Mouse (Mus musculus): ENCODE data around the gene Upk1a. TPM values are rescaled to one million over a fixed set of nuclear protein-coding genes. Genes with fewer than 3 reads are reported as not detected.
A peak's percentile ranks its signal among the peaks of the same experiment; 100 is the strongest.

Upk1a gene
- 7.9 and 13.0 TPM in 2 replicates for polyA plus RNA-seq (2015; fragmentation: Nextera tagmentation; extraction: Ambion mirVana)

DNA sequence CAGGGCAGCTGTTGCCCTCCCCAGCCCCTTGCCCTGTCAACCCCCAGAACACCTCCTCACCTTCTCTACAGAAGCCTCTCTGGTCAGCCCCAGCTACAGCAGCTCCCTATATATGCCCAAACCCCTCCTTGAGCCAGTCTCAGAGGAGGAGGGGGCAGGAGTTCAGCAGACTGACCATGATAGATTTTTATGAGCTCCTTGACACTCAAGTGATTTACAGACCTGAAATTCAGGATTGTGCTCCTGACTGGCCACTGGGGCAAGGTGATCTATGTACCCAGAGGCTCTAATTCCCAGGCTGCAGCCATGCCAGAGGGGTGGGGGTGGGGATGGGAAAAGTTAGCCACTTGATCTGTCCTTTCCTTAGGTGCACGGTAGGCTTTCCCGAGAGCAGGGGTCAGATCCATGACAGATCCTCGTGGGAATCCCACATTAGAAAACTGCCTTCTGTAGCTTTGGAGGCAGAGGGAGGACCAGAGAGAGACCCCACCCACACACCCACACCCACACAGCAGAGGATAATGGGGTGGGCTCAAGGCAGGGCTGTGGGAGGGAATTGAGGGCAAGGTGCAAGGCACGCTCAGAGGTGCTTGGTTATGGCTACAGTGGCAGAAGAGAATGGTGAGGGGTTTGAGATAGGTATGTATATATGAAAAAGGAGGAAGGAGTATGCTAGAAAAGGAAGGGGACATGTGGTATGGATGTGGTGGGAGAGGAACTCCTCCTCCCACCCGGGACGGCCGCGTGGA, at the start of gene Upk1a:
Gene Upk1a (minus strand): TSS at position 194 of the 749 bp plus-strand sequence.
- Histone ChIP-seq H3K36me3 (ENCODE audit: insufficient read depth, low read length) (peaks cover 25% of the 10 kb centered on the region), H3K27me3 (ENCODE audit: insufficient read depth, low read length) (no peaks in the 10 kb centered on the region), H3K27ac (ENCODE audit: low read length) (peak within 1 kb of the TSS; percentile 50; the same call in 1 of the 2 replicates), H3K4me1 (ENCODE audit: insufficient read depth, low read length) (peaks cover 12% of the 10 kb centered on the region), H3K9me3 (ENCODE audit: low read length) (no peaks in the 10 kb centered on the region), H3K4me3 (ENCODE audit: low read length) (no peak within 1 kb of the TSS), H3K9ac (replicated peaks; ENCODE audit: low read length) (no peak within 1 kb of the TSS; the same call in 1 of the 2 replicates), H3K4me2 (replicated peaks; ENCODE audit: low read depth, low read length) (0 out of 2 replicates have a peak within 1 kb of the TSS, but pooled peaks have one; percentile 12)
- 28% methylated on average over 8 of the region's 8 CpGs for WGBS
- peak; percentile 57 for ATAC-seq (ENCODE audit: low FRiP score, low TSS enrichment)

DNA sequence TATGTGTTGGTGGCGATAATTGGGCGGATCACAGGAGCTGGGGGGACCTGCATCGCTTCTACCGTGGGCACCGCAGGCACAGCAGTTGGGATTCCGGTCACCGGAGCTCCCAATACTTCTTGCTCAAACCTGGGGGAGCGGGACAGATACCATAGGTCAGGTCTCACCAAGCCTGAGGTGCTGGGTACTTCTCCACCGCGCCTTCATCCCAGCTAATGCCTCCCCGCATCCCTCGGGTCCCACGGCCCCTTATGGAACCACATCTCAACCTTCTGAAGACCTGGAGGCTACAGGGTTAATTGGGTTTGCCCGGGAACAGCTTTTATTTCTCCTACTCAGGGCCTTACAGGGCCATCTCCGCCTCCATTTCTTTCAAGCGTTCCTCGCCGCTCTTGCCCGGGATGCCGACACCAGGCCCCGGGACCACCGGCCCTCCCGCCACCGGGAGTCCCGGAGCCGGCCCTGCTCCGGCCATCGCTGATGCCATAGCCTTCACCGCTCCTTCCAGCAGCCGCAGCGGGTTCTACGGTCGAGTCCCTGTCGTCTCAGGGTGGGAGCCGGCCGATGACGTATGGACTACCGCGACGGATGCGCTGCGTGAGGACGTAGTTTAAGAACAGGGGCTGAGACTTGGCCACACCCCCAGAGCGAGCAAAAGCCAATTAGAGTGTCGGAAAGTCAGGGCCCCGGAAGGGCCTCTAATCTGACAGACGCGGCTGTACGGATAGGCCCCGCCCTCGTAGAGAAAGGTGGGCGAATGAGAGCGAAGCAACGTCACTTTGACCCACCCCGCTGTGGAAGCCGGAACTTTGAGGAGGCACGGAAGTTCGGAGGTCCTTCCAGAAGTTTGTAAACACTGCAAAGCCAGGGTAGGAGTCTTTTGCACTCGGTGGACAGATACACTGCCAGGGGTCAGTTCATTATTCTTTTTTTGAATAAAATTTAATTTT, 37.2 kb upstream of the Upk1a start, which contains the start of gene Rbm42:
Gene Rbm42 (minus strand): TSS at position 727 of the 950 bp plus-strand sequence.
- Histone ChIP-seq H3K4me3 (ENCODE audit: low read length) (peak within 1 kb of the TSS; percentile 100), H3K9ac (replicated peaks; ENCODE audit: low read length) (peak within 1 kb of the TSS; percentile 99), H3K9me3 (ENCODE audit: low read length) (no peaks in the 10 kb centered on the region), H3K4me2 (replicated peaks; ENCODE audit: low read depth, low read length) (peak within 1 kb of the TSS; percentile 98), H3K4me1 (ENCODE audit: insufficient read depth, low read length) (peaks cover 11% of the 10 kb centered on the region), H3K27me3 (ENCODE audit: insufficient read depth, low read length) (no peaks in the 10 kb centered on the region), H3K27ac (ENCODE audit: low read length) (peak within 1 kb of the TSS; percentile 63), H3K36me3 (ENCODE audit: insufficient read depth, low read length) (peaks cover 41% of the 10 kb centered on the region)
- 1% methylated on average over 59 of the region's 59 CpGs for WGBS
- peak; percentile 99 for ATAC-seq (ENCODE audit: low FRiP score, low TSS enrichment)

DNA sequence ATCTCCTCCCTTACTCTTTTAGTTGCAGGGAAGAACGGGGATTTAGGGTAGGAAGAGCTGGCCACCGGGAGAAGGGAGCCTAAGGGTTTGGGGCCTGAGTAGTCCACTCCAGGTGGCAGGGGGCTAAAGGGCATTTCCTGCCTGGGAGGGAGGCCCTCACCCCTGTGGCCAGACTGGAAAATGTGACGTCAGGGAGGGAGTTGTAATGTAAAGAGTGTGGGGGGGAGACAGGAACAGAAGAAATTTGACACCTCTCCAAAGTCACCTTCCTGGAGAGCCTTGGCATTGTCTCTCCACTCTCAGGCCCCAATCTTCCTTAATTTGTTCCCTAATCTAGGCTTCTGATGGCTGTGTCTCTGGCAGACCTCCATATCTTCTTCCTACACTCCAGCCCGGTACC, 26.4 kb upstream of the Upk1a start:
- no peak overlapping the region for H3K4me3 ChIP-seq (ENCODE audit: low read length)
- no peak for ATAC-seq (ENCODE audit: low FRiP score, low TSS enrichment)

DNA sequence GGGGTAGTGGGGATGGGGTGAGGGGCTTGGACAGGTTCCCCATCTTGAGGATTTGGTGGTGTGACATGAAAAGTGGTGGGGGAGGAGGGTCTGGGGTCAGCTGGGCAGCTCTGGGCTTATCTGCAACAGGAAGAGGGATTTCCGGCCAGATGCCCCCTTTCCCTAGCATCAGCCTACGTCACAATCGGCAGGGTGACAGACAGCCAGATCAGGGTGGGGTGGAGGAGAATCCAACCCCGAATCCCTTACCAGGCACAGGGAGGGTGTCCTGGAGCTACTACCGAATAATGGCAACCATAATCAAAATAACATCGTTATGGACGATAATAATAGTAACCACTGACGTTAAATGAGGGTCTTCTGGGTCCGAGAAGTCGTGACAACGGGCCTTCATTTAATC, 23.7 kb upstream of the Upk1a start:
- Histone ChIP-seq H3K27ac (ENCODE audit: low read length) (no peak overlapping the region), H3K36me3 (ENCODE audit: insufficient read depth, low read length) (peaks cover 16% of the 10 kb centered on the region; the same call in 1 of the 2 replicates), H3K4me1 (ENCODE audit: insufficient read depth, low read length) (peaks cover 15% of the 10 kb centered on the region), H3K4me2 (replicated peaks; ENCODE audit: low read depth, low read length) (no peak overlapping the region), H3K9ac (replicated peaks; ENCODE audit: low read length) (no peak overlapping the region), H3K9me3 (ENCODE audit: low read length) (no peaks in the 10 kb centered on the region), H3K4me3 (ENCODE audit: low read length) (no peak overlapping the region), H3K27me3 (ENCODE audit: insufficient read depth, low read length) (peaks cover 51% of the 10 kb centered on the region)
- 25% methylated on average over 11 of the region's 11 CpGs for WGBS
- ATAC-seq (ENCODE audit: low FRiP score, low TSS enrichment): no peak

More for the DNA sequence above, 26.4 kb upstream of the Upk1a start:
- Histone ChIP-seq H3K9ac (replicated peaks; ENCODE audit: low read length) (peak overlapping the region; percentile 23; the same call in 1 of the 2 replicates), H3K4me2 (replicated peaks; ENCODE audit: low read depth, low read length) (no peak overlapping the region), H3K36me3 (ENCODE audit: insufficient read depth, low read length) (peaks cover 41% of the 10 kb centered on the region), H3K27ac (ENCODE audit: low read length) (no peak overlapping the region), H3K9me3 (ENCODE audit: low read length) (no peaks in the 10 kb centered on the region), H3K4me1 (ENCODE audit: insufficient read depth, low read length) (peaks cover 15% of the 10 kb centered on the region), H3K27me3 (ENCODE audit: insufficient read depth, low read length) (peaks cover 26% of the 10 kb centered on the region)
- WGBS: 13% methylated on average over 4 of the region's 4 CpGs

DNA sequence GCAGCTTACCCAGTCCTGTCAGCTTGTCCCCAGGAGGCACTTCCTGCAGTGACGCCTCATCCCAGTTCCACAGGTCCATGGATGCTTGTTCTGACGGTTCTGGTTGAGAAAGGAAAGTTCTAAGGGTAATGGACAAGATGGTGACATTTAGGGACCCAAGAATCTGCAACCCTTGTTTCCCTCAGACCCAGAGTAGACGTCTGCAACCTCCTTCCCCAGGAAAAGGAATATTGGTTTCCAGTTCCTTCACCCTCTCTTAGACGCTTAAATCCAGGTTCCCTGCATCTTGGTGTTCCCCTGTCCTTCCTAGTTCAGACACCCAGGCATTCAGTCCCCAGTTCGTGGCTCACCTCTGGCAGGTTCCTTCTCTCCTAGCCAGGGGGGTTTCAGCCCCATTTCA, 23.1 kb upstream of the Upk1a start, which contains the start of gene Etv2:
Gene Etv2 (minus strand): TSS at position 101 of the 400 bp plus-strand sequence.
- Histone ChIP-seq H3K4me2 (replicated peaks; ENCODE audit: low read depth, low read length) (peak within 1 kb of the TSS; percentile 40), H3K4me1 (ENCODE audit: insufficient read depth, low read length) (peaks cover 15% of the 10 kb centered on the region), H3K27ac (ENCODE audit: low read length) (no peak within 1 kb of the TSS), H3K9ac (replicated peaks; ENCODE audit: low read length) (no peak within 1 kb of the TSS), H3K27me3 (ENCODE audit: insufficient read depth, low read length) (peaks cover 56% of the 10 kb centered on the region), H3K36me3 (ENCODE audit: insufficient read depth, low read length) (peaks cover 10% of the 10 kb centered on the region; the same call in 1 of the 2 replicates), H3K4me3 (ENCODE audit: low read length) (peak within 1 kb of the TSS; percentile 29), H3K9me3 (ENCODE audit: low read length) (no peaks in the 10 kb centered on the region)
- ATAC-seq (ENCODE audit: low FRiP score, low TSS enrichment): no peak
- 9% methylated on average over 5 of the region's 5 CpGs for WGBS

DNA sequence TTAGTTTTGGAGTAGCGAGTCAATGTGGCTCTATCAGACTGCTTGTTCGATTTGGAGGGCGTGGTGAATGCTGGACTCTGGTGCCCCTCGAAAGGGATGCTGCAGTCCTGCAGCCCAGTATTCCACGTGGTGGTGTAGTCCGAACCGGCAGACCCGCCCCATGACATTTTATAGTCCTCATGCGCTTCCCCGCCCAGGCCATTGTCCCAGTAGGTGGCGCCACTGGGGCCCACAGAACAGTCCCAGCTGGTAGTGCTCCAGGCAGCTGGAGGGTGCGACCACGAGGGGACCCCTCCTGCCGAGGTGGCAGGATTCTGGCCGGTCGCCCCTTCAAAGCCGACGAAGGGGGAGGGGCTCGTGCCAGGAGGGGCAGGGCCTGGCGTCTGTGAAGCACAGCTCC, 22.0 kb upstream of the Upk1a start:
- WGBS: under 1% methylated on average over 20 of the region's 20 CpGs
- no peak overlapping the region; the same call in 1 of the 2 replicates for H3K9ac ChIP-seq (replicated peaks; ENCODE audit: low read length)
- peaks cover 15% of the 10 kb centered on the region for H3K4me1 ChIP-seq (ENCODE audit: insufficient read depth, low read length)
- peak overlapping the region; percentile 29 for H3K4me3 ChIP-seq (ENCODE audit: low read length)
- H3K9me3 ChIP-seq (ENCODE audit: low read length): no peaks in the 10 kb centered on the region
- H3K27me3 ChIP-seq (ENCODE audit: insufficient read depth, low read length): peaks cover 62% of the 10 kb centered on the region
- H3K36me3 ChIP-seq (ENCODE audit: insufficient read depth, low read length): no peaks in the 10 kb centered on the region
- peak overlapping the region; percentile 40 for H3K4me2 ChIP-seq (replicated peaks; ENCODE audit: low read depth, low read length)
- no peak overlapping the region for H3K27ac ChIP-seq (ENCODE audit: low read length)
- ATAC-seq (ENCODE audit: low FRiP score, low TSS enrichment): peak; percentile 76

DNA sequence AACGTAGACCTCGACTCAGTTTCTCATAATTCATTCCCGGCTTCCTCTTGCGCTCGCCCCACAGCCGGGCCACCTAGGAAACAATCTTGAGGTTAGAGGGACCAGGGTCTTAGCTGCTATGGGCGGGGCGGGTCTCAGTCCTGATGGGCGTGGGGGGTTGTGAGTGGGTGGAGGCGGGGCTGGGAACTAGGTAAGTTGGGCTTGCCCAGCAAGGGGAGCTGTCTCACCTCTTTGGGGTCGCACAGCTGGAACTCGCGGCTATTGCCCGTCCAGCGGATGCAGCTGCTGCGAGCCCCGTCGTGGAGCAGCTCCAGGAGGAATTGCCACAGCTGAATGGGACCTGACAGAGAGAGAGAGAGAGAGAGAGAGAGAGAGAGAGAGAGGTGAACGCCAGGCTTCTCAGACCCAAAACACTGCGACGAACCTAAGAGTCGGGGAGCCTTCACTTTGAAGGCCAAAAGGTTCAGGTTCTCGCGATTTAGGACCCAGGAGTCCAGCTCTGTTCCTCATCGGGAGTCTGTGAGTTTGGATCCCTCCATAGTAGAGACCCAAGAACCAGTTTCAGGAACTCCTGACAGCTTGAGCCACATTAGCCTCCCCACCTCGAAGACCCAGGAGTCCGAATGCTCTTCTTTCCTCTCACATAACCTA, 21.2 kb upstream of the Upk1a start:
- Histone ChIP-seq H3K4me3 (ENCODE audit: low read length) (peak overlapping the region; percentile 29; the same call in 1 of the 2 replicates), H3K4me1 (ENCODE audit: insufficient read depth, low read length) (peaks cover 8% of the 10 kb centered on the region), H3K27me3 (ENCODE audit: insufficient read depth, low read length) (peaks cover 62% of the 10 kb centered on the region), H3K4me2 (replicated peaks; ENCODE audit: low read depth, low read length) (0 out of 2 replicates have a peak overlapping the region, but pooled peaks have one; percentile 40), H3K27ac (ENCODE audit: low read length) (no peak overlapping the region), H3K9me3 (ENCODE audit: low read length) (no peaks in the 10 kb centered on the region), H3K36me3 (ENCODE audit: insufficient read depth, low read length) (no peaks in the 10 kb centered on the region), H3K9ac (replicated peaks; ENCODE audit: low read length) (no peak overlapping the region)
- no peak for ATAC-seq (ENCODE audit: low FRiP score, low TSS enrichment)
- 3% methylated on average over 27 of the region's 27 CpGs for WGBS

DNA sequence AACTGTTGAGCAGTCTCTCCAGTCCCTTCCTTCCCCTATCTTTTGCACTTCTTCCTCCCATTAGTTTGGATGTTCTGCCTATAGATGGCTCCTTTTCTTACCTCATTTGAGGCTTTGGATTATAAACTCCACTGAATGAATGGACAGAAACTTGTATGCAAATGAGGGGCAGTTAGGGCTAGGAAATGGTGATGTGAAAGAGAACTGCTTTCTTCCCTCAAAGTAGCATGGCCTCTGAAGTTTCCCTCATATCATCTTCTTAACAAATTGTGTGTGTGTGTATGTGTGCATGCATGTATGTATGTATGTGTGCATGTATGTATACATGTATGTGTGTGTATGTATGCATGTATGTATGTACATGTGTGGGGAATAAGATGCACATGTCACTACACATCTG, 16.4 kb upstream of the Upk1a start:
- no peak overlapping the region for H3K4me3 ChIP-seq (ENCODE audit: low read length)
- no peak overlapping the region for H3K9ac ChIP-seq (replicated peaks; ENCODE audit: low read length)
- no peaks in the 10 kb centered on the region for H3K9me3 ChIP-seq (ENCODE audit: low read length)
- ATAC-seq (ENCODE audit: low FRiP score, low TSS enrichment): no peak
- no peak overlapping the region for H3K27ac ChIP-seq (ENCODE audit: low read length)
- H3K36me3 ChIP-seq (ENCODE audit: insufficient read depth, low read length): 0 out of 2 replicates have a peak, but pooled peaks cover 3% of the 10 kb centered on the region
- peaks cover 35% of the 10 kb centered on the region for H3K27me3 ChIP-seq (ENCODE audit: insufficient read depth, low read length)
- peaks cover 7% of the 10 kb centered on the region for H3K4me1 ChIP-seq (ENCODE audit: insufficient read depth, low read length)
- no peak overlapping the region for H3K4me2 ChIP-seq (replicated peaks; ENCODE audit: low read depth, low read length)

DNA sequence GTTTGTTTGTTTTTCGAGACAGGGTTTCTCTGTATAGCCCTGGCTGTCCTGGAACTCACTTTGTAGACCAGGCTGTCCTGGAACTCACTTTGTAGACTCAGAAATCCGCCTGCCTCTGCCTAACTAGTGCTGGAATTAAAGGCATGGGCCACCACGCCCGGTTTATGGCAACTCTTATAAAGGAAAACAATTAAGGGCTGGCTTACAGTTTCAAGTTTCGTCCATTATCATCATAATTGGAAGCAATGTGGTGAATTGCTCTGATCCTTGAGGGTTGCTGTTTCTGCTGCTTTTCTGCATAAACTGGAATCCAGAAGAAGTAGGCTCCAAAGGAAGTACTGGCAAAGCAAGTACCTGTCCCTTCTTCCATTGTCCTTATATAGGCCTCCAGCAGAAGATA, 14.0 kb upstream of the Upk1a start:
- WGBS: 83% methylated on average over 5 of the region's 5 CpGs
- H3K36me3 ChIP-seq (ENCODE audit: insufficient read depth, low read length): peaks cover 27% of the 10 kb centered on the region
- no peak overlapping the region for H3K9ac ChIP-seq (replicated peaks; ENCODE audit: low read length)
- H3K4me2 ChIP-seq (replicated peaks; ENCODE audit: low read depth, low read length): peak overlapping the region; percentile 62; the same call in 1 of the 2 replicates
- no peak for ATAC-seq (ENCODE audit: low FRiP score, low TSS enrichment)
- peaks cover 14% of the 10 kb centered on the region; the same call in 1 of the 2 replicates for H3K27me3 ChIP-seq (ENCODE audit: insufficient read depth, low read length)
- no peaks in the 10 kb centered on the region for H3K9me3 ChIP-seq (ENCODE audit: low read length)
- no peak overlapping the region for H3K27ac ChIP-seq (ENCODE audit: low read length)
- H3K4me3 ChIP-seq (ENCODE audit: low read length): no peak overlapping the region
- H3K4me1 ChIP-seq (ENCODE audit: insufficient read depth, low read length): peaks cover 7% of the 10 kb centered on the region
